Mouse (Mus musculus): ENCODE results near the gene Faf1. TPM values are rescaled to one million over a fixed set of nuclear protein-coding genes. Genes with fewer than 3 reads are reported as not detected.

Gene Faf1
- polyA plus RNA-seq, 1 experiment from 2014 or later: 22.6 TPM

- DNase-seq (ENCODE audit: low spot score): no peak
- Histone ChIP-seq H3K27ac (no peak overlapping the region), H3K27me3 (ENCODE audit: insufficient read depth, low read length) (peaks cover 91% of the 10 kb centered on the region), H3K36me3 (ENCODE audit: insufficient read depth, low read length) (no peaks in the 10 kb centered on the region), H3K4me3 (replicated peaks; ENCODE audit: low read depth, low read length) (peak overlapping the region; percentile 41), H3K9me3 (replicated peaks; ENCODE audit: low read length) (no peaks in the 10 kb centered on the region), H3K4me2 (ENCODE audit: low read length) (peak overlapping the region; percentile 69), H3K9ac (ENCODE audit: low read depth, low read length) (0 out of 2 replicates have a peak overlapping the region, but pooled peaks have one; percentile 13), H3K4me1 (replicated peaks; ENCODE audit: insufficient read depth, low read length) (peaks cover 18% of the 10 kb centered on the region)
- TF ChIP-seq CTCF (IDR thresholded peaks at IDR 0.05; ENCODE audit: low read depth): no peak
- ATAC-seq (replicated peaks; ENCODE audit: low FRiP score, low read depth): 0 out of 2 replicates have a peak, but pooled peaks have one; percentile 15
- under 1% methylated on average over 71 of the region's 99 CpGs for whole genome bisulfite sequencing
Measured at GRCm38 (mm10) chr4:109981871-109982680, 305.7 kb downstream of the Faf1 start.

- peak overlapping the region; percentile 69 for H3K4me2 ChIP-seq (ENCODE audit: low read length)
- peaks cover 91% of the 10 kb centered on the region for H3K27me3 ChIP-seq (ENCODE audit: insufficient read depth, low read length)
- H3K36me3 ChIP-seq (ENCODE audit: insufficient read depth, low read length): no peaks in the 10 kb centered on the region
- no peak overlapping the region for H3K27ac ChIP-seq
- DNase-seq (ENCODE audit: low spot score) (no peak), ATAC-seq (replicated peaks; ENCODE audit: low FRiP score, low read depth) (no peak)
- H3K9ac ChIP-seq (ENCODE audit: low read depth, low read length): no peak overlapping the region
- peaks cover 13% of the 10 kb centered on the region for H3K4me1 ChIP-seq (replicated peaks; ENCODE audit: insufficient read depth, low read length)
- TF ChIP-seq CTCF (IDR thresholded peaks at IDR 0.05; ENCODE audit: low read depth): no peak
- H3K4me3 ChIP-seq (replicated peaks; ENCODE audit: low read depth, low read length): peak overlapping the region; percentile 41
- no peaks in the 10 kb centered on the region for H3K9me3 ChIP-seq (replicated peaks; ENCODE audit: low read length)
- 5% methylated on average over 28 of the region's 30 CpGs for WGBS
Measured at GRCm38 (mm10) chr4:109982681-109983265, 306.4 kb downstream of the Faf1 start.

- ATAC-seq (replicated peaks; ENCODE audit: low FRiP score, low read depth): no peak
- Histone ChIP-seq H3K9me3 (replicated peaks; ENCODE audit: low read length) (no peaks in the 10 kb centered on the region), H3K4me3 (replicated peaks; ENCODE audit: low read depth, low read length) (peak overlapping the region; percentile 18), H3K4me1 (replicated peaks; ENCODE audit: insufficient read depth, low read length) (peaks cover 7% of the 10 kb centered on the region; the same call in 1 of the 2 replicates), H3K36me3 (ENCODE audit: insufficient read depth, low read length) (no peaks in the 10 kb centered on the region), H3K4me2 (ENCODE audit: low read length) (peak overlapping the region; percentile 40; the same call in 1 of the 2 replicates), H3K27me3 (ENCODE audit: insufficient read depth, low read length) (peaks cover 89% of the 10 kb centered on the region), H3K27ac (no peak overlapping the region), H3K9ac (ENCODE audit: low read depth, low read length) (no peak overlapping the region)
- WGBS: 2% methylated on average over 48 of the region's 49 CpGs
- DNase-seq (ENCODE audit: low spot score): no peak
- TF ChIP-seq CTCF (IDR thresholded peaks at IDR 0.05; ENCODE audit: low read depth): no peak
Measured at GRCm38 (mm10) chr4:109983281-109984001, 307.1 kb downstream of the Faf1 start.

- DNase-seq (ENCODE audit: low spot score): no peak
- peak overlapping the region; percentile 40; the same call in 1 of the 2 replicates for H3K4me2 ChIP-seq (ENCODE audit: low read length)
- WGBS: under 1% methylated on average over 24 of the region's 24 CpGs
Measured at GRCm38 (mm10) chr4:109984011-109984411, 307.6 kb downstream of the Faf1 start.

GRCm38 (mm10) chr4:109984496-109985423 is 308.4 kb downstream of the Faf1 start:
- Histone ChIP-seq H3K4me3 (replicated peaks; ENCODE audit: low read depth, low read length) (no peak overlapping the region), H3K4me1 (replicated peaks; ENCODE audit: insufficient read depth, low read length) (peaks cover 4% of the 10 kb centered on the region; the same call in 1 of the 2 replicates), H3K27ac (no peak overlapping the region), H3K9me3 (replicated peaks; ENCODE audit: low read length) (no peaks in the 10 kb centered on the region), H3K4me2 (ENCODE audit: low read length) (no peak overlapping the region), H3K27me3 (ENCODE audit: insufficient read depth, low read length) (peaks cover 88% of the 10 kb centered on the region), H3K36me3 (ENCODE audit: insufficient read depth, low read length) (no peaks in the 10 kb centered on the region), H3K9ac (ENCODE audit: low read depth, low read length) (no peak overlapping the region)
- ATAC-seq (replicated peaks; ENCODE audit: low FRiP score, low read depth) (no peak), DNase-seq (ENCODE audit: low spot score) (no peak)
- 2% methylated on average over 38 of the region's 38 CpGs for WGBS
- no peak for TF ChIP-seq CTCF (IDR thresholded peaks at IDR 0.05; ENCODE audit: low read depth)

More at GRCm38 (mm10) chr4:109984011-109984411, 307.6 kb downstream of the Faf1 start:
- no peak for TF ChIP-seq CTCF (IDR thresholded peaks at IDR 0.05; ENCODE audit: low read depth)
- peak overlapping the region; percentile 18 for H3K4me3 ChIP-seq (replicated peaks; ENCODE audit: low read depth, low read length)
- H3K36me3 ChIP-seq (ENCODE audit: insufficient read depth, low read length): no peaks in the 10 kb centered on the region
- no peak overlapping the region for H3K9ac ChIP-seq (ENCODE audit: low read depth, low read length)
- H3K9me3 ChIP-seq (replicated peaks; ENCODE audit: low read length): no peaks in the 10 kb centered on the region
- H3K4me1 ChIP-seq (replicated peaks; ENCODE audit: insufficient read depth, low read length): peaks cover 5% of the 10 kb centered on the region; the same call in 1 of the 2 replicates
- H3K27ac ChIP-seq: no peak overlapping the region
- no peak for ATAC-seq (replicated peaks; ENCODE audit: low FRiP score, low read depth)
- H3K27me3 ChIP-seq (ENCODE audit: insufficient read depth, low read length): peaks cover 90% of the 10 kb centered on the region
